ENCODE assay signal across 27 mouse cellular contexts in genomic region chr5:150756623-150757022, GRCm38 (mm10).
A peak's percentile ranks its signal among the peaks of the same experiment; 100 is the strongest.
DNase-seq lines count a peak whose midpoint lies in the region; ATAC-seq and TF ChIP-seq lines count a peak whose summit lies in the region.
"Had no signal": no experiment of that assay in that cellular context is flagged by ENCODE, and none has a peak within 500 bp of the region (broad histone marks: within the 10 kb centered on the region; RNA-seq: fewer than 3 reads in every experiment).

No protein-coding gene starts in this region.

- H3K9ac ChIP-seq in midbrain, embryonic 11.5 days (ENCODE audit: low read length), result no peak overlapping the region
- H3K9ac ChIP-seq in midbrain, embryonic 16.5 days (ENCODE audit: low read depth, low read length), result no peak overlapping the region
- H3K9ac ChIP-seq: embryonic facial prominence, embryonic 12.5 days; embryonic facial prominence, embryonic 15.5 days; forebrain, embryonic 15.5 days; heart, embryonic 13.5 days; hindbrain, embryonic 12.5 days; hindbrain, embryonic 15.5 days had no signal

- H3K9me3 ChIP-seq in midbrain, embryonic 11.5 days (ENCODE audit: control insufficient read depth, low read length), result no peaks in the 10 kb centered on the region
- no peaks in the 10 kb centered on the region for H3K9me3 ChIP-seq in midbrain, embryonic 16.5 days (replicated peaks; ENCODE audit: control insufficient read depth, low read length, poor library complexity, severe bottlenecking)
- H3K9me3 ChIP-seq: embryonic facial prominence, embryonic 12.5 days; embryonic facial prominence, embryonic 15.5 days; forebrain, embryonic 15.5 days; G1E; heart, embryonic 10.5 days; heart, embryonic 13.5 days; hindbrain, embryonic 12.5 days; hindbrain, embryonic 15.5 days had no signal

- ATAC-seq in frontal cortex, adult (ENCODE audit: low TSS enrichment), result peak; percentile 57; the same call in 1 of the 2 replicates
- no peak for ATAC-seq in midbrain, embryonic 11.5 days (ENCODE audit: low FRiP score)
- no peak for ATAC-seq in midbrain, embryonic 16.5 days
- ATAC-seq: forebrain, embryonic 15.5 days; Patski had no signal

- H3K27me3 ChIP-seq in midbrain, embryonic 11.5 days (ENCODE audit: control insufficient read depth, insufficient read depth, low read length), result no peaks in the 10 kb centered on the region
- no peaks in the 10 kb centered on the region for H3K27me3 ChIP-seq in midbrain, embryonic 16.5 days (ENCODE audit: control insufficient read depth, insufficient read depth, low read depth, low read length)
- H3K27me3 ChIP-seq: CH12.LX; embryonic facial prominence, embryonic 12.5 days; embryonic facial prominence, embryonic 15.5 days; forebrain, embryonic 15.5 days; heart, embryonic 13.5 days; hindbrain, embryonic 12.5 days; hindbrain, embryonic 15.5 days; Patski had no signal

- intact Hi-C loops in left cerebral cortex, adult 2 months (cut with DNase I), result no loop called here
- intact Hi-C loops in left cerebral cortex, postnatal 10 days (cut with DNase I), result no loop called here

- no peaks in the 10 kb centered on the region for H3K4me1 ChIP-seq in midbrain, embryonic 11.5 days (ENCODE audit: control insufficient read depth, insufficient read depth, low read length)
- H3K4me1 ChIP-seq in midbrain, embryonic 16.5 days (ENCODE audit: control insufficient read depth, insufficient read depth, low read length), result no peaks in the 10 kb centered on the region
- H3K4me1 ChIP-seq: embryonic facial prominence, embryonic 12.5 days; embryonic facial prominence, embryonic 15.5 days; forebrain, embryonic 15.5 days; heart, embryonic 10.5 days; hindbrain, embryonic 12.5 days; hindbrain, embryonic 15.5 days had no signal

- no peak overlapping the region for H3K4me3 ChIP-seq in left cerebral cortex, adult 2 months
- H3K4me3 ChIP-seq in midbrain, embryonic 11.5 days (ENCODE audit: low read depth, low read length), result no peak overlapping the region
- no peak overlapping the region for H3K4me3 ChIP-seq in midbrain, embryonic 16.5 days (ENCODE audit: low read depth, low read length)
- H3K4me3 ChIP-seq: embryonic facial prominence, embryonic 12.5 days; embryonic facial prominence, embryonic 15.5 days; forebrain, embryonic 15.5 days; heart, embryonic 10.5 days; heart, embryonic 13.5 days; hindbrain, embryonic 12.5 days; hindbrain, embryonic 15.5 days had no signal

- 94% methylated on average over 5 of the region's 5 CpGs for WGBS in midbrain, embryonic 11.5 days
- 96% methylated on average over 5 of the region's 5 CpGs for WGBS in midbrain, embryonic 16.5 days

- no peak overlapping the region for H3K4me2 ChIP-seq in midbrain, embryonic 11.5 days
- H3K4me2 ChIP-seq in midbrain, embryonic 16.5 days (ENCODE audit: low read length), result no peak overlapping the region
- H3K4me2 ChIP-seq: embryonic facial prominence, embryonic 12.5 days; embryonic facial prominence, embryonic 15.5 days; forebrain, embryonic 15.5 days; heart, embryonic 13.5 days; hindbrain, embryonic 12.5 days; hindbrain, embryonic 15.5 days had no signal

- no peak for DNase-seq in frontal cortex, postnatal 10 days (ENCODE audit: low spot score in 2 of 2)
- DNase-seq in left cerebral cortex, adult 2 months (ENCODE audit: extremely low spot score in 1 of 2, low spot score in 2 of 2), result no peak
- DNase-seq in left cerebral cortex, postnatal 10 days (ENCODE audit: extremely low spot score in 1 of 2, low spot score in 2 of 2), result no peak
- DNase-seq in midbrain, embryonic 11.5 days (ENCODE audit: low spot score, missing footprints), result peak; percentile 75
- DNase-seq in brain, adult 2 months (ENCODE audit: low read depth, low spot score), result peak; percentile 46
- no peak for DNase-seq in lung, postnatal 4 days
- DNase-seq: adrenal gland, postnatal 10 days; adrenal gland, postnatal 36 days; B cell, adult 2 months; cerebellum, adult 11 months; cerebellum, adult 2 months; cerebellum, adult 9-11 months; cerebellum, postnatal 25 days; gastrocnemius, postnatal 25 days; heart, adult 18-20 months had no signal

- peak; percentile 5 for TF ChIP-seq CTCF in left cerebral cortex, adult 2 months (IDR thresholded peaks at IDR 0.05)

- no peak overlapping the region for H3K27ac ChIP-seq in left cerebral cortex, adult 2 months
- no peak overlapping the region for H3K27ac ChIP-seq in midbrain, embryonic 11.5 days (ENCODE audit: low read depth, low read length)
- no peak overlapping the region for H3K27ac ChIP-seq in midbrain, embryonic 16.5 days (ENCODE audit: low read length)
- H3K27ac ChIP-seq: embryonic facial prominence, embryonic 12.5 days; embryonic facial prominence, embryonic 15.5 days; forebrain, embryonic 15.5 days; heart, embryonic 10.5 days; heart, embryonic 13.5 days; hindbrain, embryonic 12.5 days; hindbrain, embryonic 15.5 days had no signal

- H3K36me3 ChIP-seq in midbrain, embryonic 11.5 days (ENCODE audit: control insufficient read depth, insufficient read depth, low read length), result peaks cover 3% of the 10 kb centered on the region; the same call in 1 of the 2 replicates
- peaks cover 2% of the 10 kb centered on the region; the same call in 1 of the 2 replicates for H3K36me3 ChIP-seq in midbrain, embryonic 16.5 days (ENCODE audit: control insufficient read depth, insufficient read depth, low read length)

Comparison
In these comparisons a context has a peak if more than half of its experiments do, and no peak if none do; other contexts are left out.
1. DNase-seq: peak in midbrain, embryonic 11.5 days (single experiment) and brain, adult 2 months (single experiment); none in frontal cortex, postnatal 10 days (0 of 2), left cerebral cortex, adult 2 months (0 of 2), left cerebral cortex, postnatal 10 days (0 of 2) and lung, postnatal 4 days (0 of 2).